Mouse (Mus musculus) liver (tissue): ENCODE data around the gene Sec13.
A peak's percentile ranks its signal among the peaks of the same experiment; 100 is the strongest.
"Not testable (repeated sequence)": the region's sequence is repeated elsewhere in the genome, so short reads cannot be mapped to it uniquely, and the experiment has no call there.

Experiments used
- DNase-seq: peaks from one replicate; pipeline ENCODE4 v3.0.0-alpha.2; 2020; ENCODE audit warnings: mixed read lengths

Gene Sec13

DNA sequence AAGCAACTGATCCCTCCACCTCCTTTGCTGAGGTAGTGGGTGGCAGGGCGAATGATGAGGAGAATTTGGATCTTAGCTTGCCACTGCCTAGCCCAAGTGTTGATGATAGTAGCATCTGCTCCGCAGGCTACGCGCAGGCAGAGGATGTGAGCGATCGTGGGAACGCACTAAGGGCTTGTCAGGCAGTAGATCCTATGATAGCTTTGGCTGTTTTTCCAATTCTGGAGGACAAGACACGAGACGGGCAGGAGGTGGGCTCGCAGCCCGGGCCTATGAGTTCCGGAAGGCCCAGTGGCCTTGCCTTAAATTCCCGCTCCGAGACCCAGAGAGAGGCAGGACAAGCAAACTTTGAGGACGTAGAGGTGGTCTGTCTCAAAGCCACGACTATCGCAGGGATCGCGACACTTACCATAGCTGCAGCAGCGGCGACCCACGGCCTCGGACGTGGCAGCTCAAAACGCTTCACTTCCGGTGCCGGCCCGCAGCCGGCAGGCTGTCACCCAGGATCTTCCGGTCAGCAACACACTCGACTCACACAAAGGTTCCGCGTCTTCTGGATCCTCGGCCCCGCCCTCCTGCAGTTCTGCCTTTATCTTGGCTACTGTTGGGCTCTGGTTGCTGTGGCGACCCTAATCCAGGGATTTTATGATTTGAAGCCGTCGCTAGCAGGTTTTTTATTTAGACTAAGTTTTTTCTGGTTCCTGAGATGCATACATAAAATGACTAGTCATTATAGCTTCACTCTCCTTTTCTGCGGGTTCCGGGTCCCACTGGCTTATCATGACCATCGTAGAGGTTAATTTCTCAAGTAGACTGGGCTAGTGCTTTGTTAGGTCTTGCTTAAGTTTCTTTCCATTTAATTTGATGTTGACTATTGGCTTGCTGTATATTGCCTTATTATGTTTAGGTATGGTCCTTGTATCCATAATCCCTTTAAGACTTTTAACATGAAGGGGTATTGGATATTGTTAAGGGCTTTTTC is at the start of gene Sec13:
Gene Sec13 (minus strand): TSS at position 508 of the 982 bp plus-strand sequence.
- DNase-seq: peak; percentile 85

DNA sequence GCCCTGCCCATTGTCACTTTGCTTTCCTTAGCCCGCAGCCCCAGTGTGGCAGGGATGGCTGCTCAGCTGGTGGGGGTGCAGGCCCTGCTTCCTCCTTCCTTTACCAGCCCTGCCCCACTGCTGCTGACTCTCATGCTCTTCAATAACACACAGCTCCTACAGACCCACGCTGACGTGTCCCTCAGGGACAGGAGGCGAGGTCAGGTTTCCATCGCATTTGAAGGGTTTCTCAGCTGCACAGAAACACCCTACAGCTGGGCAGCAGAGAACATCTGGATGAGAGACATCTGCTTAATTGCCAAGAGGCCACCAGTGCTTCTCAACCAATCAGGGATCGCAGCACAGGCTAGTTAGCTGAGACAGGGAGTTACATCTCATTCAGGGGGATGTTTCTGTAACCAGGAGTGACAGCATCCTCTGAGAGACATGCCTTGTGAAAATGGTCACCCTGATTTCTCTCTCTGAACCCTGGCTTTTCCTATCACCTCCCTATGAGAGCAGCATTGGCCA is 47.0 kb upstream of the Sec13 start:
- no peak for DNase-seq

DNA sequence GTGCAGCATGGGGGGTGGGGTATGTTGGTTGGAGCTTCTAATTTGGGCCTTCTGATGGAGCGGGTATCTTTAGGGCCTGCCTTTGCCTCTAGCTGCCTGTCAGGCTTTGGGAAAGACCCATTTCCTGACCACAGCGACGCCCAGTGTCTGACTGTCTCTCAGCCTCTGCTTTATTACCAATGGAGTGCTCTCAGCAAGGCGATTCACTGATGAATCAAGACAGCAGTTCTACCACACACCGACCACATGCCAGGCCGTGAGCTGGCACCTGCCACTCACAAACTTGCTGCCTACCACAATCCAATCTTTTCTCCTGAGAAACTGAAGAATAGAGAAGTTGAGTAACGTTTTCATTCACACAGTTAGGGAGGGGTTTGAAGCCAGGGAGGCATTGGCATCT is 45.1 kb upstream of the Sec13 start:
- DNase-seq: no peak

DNA sequence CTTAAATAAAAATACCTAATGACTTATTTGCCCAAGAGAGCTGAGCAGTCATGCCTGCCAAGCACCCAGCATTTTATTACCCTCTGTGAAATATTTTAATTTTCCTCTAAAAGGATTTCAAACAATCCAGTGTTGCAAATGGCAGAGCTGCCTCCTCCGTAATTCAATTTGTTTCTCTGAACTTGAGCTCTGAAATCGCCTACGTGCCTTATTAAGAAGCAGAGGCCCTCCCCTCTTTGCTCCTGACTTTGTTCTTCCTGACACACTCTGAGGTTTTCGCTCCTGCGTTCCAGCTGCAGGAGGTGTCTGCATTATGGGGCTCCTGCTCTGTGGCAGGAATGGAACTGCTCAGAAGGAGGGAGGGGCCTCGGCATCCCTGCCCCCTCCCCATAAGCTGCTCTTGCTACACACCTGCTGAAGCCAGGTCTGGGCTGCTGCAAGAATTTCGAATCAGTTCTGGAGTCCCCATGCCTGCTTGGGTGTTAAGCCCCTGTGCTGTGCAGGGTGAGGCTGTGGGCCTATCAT is 37.7 kb upstream of the Sec13 start:
- no peak for DNase-seq

DNA sequence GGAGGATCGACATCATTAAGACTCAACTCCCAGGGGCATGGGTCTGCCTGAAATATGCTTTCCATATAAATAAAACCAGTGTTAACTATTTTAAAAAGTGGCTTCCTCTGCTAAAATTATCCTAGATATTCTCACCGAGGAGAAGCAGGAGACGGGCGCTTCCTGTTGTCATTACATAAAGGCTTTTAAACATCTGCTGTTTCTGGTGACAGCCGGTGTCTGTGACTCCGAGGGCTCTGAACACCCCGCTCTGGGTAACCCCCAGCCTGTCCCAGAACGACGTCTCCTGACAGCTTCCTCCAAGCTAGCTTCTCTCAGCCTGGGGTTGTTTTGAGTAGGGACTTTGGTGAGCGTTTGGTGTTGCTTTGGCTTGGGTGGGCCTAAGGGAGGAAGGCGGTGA is 28.3 kb upstream of the Sec13 start:
- no peak for DNase-seq

DNA sequence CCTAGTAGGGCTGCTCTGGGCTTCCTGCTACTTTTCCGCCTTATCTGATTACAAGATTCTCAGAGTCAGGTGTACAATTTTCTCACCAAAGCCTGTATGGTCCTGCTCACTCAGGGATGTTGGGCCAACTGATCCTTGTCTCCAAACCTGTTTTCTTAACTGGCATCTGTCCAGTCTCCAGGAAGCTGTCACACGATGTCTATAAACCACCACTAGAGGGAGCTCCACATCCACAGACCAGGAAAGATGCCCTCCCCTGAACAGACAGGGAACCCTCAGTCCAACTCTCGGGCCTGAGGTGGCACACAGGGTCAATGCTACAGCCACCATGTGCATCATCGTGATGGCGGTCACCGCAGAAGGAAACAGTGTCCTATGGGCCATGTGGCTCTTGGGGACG is 21.1 kb upstream of the Sec13 start:
- DNase-seq: peak; percentile 52

DNA sequence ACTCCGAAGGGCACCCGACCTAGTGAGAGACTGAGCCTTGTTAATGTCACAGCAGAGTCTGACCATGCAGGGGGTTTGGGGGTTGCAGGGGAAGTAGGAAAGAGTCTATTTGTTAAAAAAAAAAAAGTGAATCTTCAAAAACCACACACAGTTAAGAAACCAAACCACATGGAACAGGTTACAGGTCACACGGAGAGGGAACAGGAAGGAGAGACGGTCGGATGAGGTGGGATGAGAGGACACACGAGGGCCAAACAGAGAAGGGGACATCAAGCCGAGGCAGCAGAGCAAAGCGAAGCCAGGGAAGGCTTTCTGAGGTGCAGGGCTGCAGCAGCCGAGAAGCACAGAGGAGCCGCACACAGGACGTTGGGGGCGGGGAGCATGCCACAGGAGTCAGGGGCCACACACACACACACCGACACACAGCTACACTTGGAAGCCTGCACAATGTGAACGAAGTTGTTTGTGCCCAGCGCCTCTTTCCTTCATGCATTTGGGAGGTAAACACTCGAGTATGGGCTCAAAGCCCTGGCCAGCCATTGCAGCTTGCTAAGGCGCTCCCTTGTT is 8.7 kb upstream of the Sec13 start:
- no peak for DNase-seq

DNA sequence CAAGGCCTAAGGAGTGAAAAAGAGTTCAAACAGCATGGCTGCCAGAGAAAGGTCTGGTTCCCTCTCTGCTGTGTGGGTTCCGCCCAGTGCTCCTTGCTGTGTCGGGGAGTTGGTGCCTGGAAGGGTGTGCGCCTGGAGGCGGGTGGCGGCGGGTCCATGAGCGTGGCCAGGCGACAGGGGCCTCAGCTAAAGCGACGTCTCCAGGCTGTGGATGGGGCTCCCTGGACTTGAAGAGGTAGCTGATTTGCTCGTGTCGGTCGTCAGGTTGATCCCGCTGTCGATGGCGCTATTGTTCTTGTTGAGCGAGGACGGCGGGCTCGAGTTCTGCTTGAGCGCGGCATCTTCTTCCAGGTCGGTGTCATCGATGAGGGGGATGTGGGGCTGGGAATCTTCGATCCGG is 7.8 kb upstream of the Sec13 start:
- DNase-seq: no peak

DNA sequence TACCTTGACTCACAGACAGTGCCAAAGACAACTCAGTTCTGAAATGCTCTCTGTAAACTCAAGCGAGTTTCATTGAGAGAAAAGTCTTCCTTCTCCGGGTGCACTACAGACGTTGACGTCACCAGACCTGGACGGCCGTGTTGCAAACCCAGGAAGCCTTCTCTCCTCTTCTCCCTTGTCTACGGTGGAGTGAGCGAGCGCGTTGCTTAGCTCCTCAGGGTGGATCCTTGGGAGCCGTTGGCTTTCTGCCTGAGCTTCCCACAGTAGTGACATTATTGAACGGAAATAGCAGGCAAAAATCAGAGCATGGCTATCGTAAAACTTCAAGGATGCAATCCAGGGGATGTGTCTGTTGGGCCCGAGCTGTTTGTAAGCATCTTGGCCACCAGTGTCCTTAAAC is 6.7 kb upstream of the Sec13 start:
- DNase-seq: no peak

DNA sequence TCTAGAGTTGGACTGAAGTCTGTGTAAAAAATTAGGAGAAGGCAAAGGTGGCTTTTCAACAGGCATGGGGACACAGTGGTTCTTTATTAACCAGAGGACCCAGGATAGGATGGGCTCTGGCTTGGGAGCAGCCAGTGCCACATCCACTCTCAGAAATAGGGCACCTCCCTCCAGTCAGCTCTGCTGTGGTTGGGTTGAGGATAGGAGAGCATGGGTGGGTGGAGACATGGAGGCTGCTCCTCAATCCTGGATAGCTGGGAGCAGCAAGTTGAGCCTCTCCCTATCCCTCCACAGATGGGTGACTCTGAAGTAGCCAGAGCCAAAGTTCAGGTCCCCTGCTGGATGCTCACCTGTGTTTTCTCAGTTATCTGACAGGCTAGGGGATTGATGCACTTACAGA is 4.6 kb upstream of the Sec13 start:
- DNase-seq: no peak

DNA sequence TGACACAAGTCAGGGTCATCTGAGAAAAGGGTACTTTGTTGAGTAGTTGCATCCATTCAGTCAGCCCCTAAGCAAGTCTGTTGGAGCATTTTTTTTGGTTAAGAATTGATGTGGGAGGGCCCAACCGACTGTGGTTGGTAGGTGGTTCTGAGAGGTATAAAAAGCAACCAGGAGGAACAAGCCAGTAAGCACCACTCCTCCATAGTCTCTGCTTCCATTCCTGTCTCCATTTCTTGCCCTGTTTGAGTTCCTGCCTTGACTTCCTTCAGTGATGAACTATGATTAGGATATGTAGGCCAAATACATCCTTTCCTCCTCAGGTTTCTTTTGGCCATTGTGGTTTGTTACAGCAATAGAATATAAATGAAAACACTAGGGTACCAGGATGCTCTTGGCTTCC is 2.6 kb upstream of the Sec13 start:
- DNase-seq: no peak

DNA sequence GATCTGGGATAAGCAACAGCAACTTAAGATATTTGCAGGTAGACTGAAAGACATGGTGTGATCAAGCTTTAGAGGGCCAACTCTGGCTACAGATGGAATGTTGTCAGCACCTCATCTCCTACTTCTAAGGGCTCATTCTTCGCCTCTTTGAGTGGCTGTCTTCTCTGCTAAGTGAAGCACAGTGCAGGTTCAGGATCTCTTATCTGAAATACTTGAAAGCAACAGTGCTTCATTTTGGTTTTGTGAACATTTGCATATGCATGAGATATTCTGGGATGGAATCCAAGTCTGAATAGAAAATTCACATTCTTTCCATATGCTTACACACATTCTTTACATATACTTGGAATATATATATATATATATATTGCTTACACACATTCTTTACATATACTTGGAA is 1.8 kb upstream of the Sec13 start:
- no peak for DNase-seq

DNA sequence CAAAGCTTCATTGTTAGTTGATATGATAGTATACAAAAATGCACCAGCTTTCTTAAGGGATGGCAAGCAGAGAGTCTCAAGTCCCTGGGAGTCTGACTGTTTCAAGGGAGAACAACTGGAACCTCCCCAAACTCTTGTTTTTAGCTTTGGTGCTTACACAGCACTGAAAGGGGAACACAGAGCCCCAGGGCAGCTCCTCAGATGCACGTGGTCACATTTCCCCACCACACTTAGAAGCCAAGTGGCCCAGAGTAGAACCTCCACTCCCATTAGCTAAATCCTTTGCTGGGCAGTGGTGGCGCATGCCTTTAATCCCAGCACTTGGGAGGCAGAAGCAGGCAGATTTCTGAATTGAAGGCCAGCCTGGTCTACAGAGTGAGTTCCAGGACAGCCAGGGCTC is 882 bp upstream of the Sec13 start:
- DNase-seq: no peak

DNA sequence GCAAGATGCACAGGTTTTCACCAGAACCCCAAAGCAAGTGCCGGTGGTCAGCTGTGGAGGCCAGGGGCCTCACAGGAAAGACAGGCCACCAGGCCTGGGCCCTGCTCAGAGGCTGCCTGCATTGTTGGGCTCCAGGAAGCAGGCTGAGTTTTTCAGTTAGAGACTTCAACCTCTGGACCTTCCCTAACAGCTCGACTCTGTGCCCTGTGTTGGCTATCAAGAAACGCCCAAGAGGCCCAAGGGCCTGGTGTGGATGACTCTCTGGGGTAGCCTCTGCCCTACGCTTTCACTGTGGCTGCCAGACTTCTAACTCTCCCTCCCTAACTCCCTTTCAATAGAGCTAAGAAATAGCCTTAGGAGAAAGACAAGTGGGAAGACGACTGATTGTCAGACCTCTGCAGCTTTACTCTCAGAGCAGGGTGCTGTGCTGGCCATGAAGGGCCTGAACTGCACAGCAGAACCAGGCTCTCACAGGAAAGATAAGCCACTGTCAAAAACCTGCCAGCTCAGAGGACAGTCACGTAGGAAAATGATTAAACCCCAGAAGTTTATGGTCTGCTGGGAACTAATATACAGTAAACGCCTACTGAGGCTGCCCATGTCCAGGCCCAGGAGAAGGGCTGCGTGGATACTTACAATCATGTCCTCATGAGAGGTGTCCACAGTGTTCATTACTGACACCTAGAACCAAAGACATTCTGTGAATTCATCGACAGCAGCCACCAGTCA is 3.1 kb downstream of the Sec13 start:
- DNase-seq: no peak

DNA sequence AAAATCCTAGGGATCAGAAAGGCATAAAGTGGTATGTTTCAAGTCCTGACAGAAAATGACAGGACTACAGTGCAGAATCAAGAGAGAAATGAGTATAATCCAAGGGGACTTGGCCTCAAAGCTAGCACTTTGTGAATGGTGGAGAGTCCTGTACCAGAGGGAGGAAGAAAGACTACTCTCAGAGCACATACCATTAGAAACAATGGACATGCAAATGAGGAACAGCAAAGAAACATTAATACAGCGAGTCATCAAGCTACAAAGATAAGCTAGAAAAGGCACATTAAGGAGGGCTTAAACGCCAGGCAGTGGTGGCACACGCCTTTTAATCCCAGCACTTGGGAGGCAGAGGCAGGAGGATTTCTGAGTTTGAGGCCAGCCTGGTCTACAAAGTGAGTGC is 9.2 kb downstream of the Sec13 start:
- DNase-seq: no peak

DNA sequence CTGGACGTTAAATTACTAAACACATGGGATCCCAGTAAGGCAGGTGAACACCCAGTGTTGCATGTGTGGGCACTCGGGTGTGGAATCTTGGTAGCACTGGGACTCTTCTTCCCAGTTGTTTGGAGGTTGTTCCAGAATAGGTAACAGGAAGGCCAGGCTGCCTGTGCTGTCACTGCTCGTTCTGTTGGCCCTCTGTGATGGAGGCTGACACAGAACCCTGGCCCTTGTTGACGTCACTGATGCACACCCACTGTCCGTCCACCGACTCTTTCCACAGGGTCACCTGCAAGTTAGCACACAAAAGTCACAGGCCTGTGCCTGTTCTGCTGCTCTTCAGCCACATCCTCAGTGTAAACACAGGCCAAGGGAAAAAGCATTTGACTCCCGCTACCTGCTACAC is 12.4 kb downstream of the Sec13 start:
- no peak for DNase-seq

DNA sequence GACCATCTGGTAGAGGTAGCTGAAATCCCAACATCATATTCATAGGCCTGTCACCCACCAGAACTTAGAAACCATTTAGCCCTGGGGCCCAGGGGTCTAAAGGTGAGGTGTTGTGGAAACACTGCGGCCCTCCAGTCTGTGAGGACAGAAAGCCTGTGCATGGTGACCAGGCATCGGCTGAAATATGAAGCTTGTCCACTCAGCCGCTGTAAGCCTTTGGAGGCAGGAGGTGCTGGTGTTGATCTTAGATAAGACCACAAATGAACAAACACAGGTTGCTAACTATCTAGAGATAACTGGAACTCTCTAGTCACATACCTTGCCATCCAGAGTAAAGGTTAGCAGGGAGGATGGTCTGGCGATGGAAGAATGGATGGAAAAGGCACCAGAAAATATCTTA is 19.5 kb downstream of the Sec13 start:
- peak; percentile 27 for DNase-seq

DNA sequence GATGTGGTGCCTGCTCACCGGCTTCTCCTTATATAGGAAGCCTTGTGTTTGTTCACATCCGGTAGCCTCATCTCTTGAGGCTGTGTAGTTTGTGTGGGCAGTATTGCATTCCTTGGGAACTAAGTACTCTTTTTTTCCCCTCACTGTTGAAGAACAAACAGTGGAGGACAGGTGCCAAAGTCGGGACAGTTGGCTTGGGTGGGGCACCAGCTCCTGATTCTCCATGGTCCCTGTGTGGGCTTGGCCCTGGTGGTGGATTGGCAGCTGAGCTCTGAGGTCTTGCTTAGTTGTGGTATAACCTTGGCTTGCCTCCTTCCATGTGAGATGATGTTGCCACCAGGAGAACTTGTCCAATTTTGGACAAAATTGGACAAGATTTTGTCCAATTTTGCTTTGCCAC is 20.7 kb downstream of the Sec13 start, which contains the start of gene Ghrl:
Gene Ghrl (minus strand): TSS at position 3 of the 400 bp plus-strand sequence.
- DNase-seq: no peak

DNA sequence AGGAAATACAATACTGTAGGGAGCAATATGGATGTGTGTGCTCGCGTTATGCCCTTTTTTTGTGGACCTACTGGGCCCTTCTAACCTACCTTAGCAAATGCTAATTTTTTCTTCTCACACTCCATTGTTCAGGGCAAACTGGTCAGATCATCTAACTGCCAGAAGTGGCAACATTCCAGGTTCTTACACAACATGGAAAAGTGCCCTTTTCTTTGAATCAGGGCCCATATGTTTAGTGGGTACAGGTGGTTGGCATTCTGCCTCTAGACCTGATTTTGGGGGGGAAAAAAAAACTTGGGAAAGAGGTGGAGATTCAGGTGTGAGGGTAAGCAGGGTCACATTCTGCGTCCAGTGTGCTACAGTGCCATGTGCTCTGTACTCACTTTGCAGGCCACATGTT is 23.0 kb downstream of the Sec13 start:
- no peak for DNase-seq

DNA sequence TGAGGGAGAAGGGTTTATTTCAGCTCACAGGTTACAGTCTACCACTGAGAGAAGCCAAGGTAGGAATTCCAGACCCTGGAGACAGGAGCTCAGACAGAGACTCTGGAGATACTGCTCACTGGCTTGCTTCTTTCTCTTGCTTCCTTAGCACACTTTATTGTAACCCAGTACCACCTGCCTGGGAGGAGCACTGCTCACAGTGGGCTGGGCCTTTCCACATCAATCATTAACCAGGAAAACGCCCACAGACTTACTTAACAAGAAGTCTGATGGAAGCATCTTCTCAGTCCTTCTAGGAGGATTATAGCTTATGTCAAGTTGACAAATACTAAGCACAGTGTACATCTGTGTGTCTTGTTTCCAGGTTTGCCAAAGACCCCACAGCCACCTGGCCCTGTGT is 25.7 kb downstream of the Sec13 start:
- no peak for DNase-seq

DNA sequence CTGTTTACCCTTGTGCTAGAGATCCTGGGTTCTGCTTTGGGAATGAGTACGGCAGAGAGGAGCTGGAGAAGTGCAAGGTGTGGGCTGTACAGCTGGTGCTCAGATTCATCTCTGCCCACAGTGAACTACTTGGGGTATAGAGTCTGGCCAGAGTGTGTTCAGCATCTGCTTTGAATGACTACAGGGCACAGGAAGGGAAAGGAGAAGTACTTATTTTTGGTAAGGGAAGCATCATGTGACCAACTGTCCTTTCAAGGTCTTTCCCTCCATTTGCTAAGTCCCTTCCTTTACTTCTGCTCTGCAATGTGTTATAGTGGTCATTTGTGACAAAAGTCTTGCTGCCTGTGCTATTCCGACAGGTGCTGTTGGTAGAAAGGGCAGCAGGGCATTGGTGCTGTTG is 26.3 kb downstream of the Sec13 start:
- DNase-seq: no peak

DNA sequence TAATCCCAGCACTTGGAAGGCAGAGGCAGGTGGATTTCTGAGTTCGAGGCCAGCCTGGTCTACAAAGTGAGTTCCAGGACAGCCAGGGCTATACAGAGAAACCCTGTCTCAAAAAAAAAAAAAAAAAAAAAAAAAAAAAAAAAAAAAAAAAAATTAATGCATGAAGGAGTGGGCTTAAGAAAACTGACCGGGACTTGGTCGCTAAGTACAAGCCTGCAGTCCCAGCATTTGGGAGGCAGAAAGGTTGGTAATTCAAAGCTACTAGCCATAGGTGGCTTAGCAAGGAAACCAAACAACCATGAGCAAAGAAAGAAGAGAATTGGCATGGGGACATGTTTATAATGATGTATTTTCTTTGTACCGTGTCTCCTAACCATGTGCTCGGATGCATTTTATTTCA is 27.2 kb downstream of the Sec13 start:
- DNase-seq: not testable (repeated sequence)

DNA sequence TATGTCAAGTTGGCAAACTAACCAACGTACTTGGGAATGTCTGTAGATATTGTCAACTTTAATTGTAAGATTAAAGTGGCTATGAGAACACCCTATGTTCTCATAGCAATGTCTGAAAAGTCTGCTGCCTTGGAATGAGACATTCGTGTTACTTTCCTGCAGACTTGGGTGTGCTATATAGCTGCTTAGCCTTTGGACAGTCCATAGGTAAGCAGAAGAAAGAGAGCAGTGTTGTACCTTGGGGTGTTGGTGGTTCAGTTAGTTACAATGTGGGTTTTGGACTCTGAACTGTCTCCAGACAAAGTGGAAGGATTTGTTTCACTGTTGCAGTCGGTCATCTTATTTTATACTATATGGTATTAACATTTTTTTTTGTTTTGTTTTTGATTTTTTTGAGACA is 27.8 kb downstream of the Sec13 start:
- no peak for DNase-seq
